Mouse (Mus musculus) olfactory bulb, adult 2 months (tissue): ENCODE results near the gene Cd163l1.

Source experiments
- CTCF ChIP-seq: fragments of 200-500 bp; IDR thresholded peaks from 2 replicates; pipeline ENCODE4 v1.5.1; 2012; ENCODE audit warnings: low read depth, mild to moderate bottlenecking, low read length, moderate library complexity; ENCODE audit not compliant: insufficient read depth
- POLR2A ChIP-seq: fragments of 200-500 bp; IDR thresholded peaks from 2 replicates; pipeline ENCODE4 v1.6.1; 2012; ENCODE audit warnings: mild to moderate bottlenecking, low read depth, low read length, moderate library complexity; ENCODE audit not compliant: insufficient read depth

- TF ChIP-seq CTCF (no peak), POLR2A (no peak)
Measured at GRCm38 (mm10) chr7:140186646-140187620, 31.1 kb upstream of the Cd163l1 start.
